Mouse (Mus musculus) G1E (cell line): ENCODE measurements around the gene Rsbn1.

ENCODE experiments used
- CTCF ChIP-seq: IDR thresholded peaks from 2 replicates; pipeline ENCODE4 v1.5.1; 2012; ENCODE audit warnings: low read depth, low read length, inconsistent platforms, mixed read lengths
- TAL1 ChIP-seq: conservative IDR thresholded peaks from 2 replicates; pipeline ENCODE4 v1.6.1; 2012; ENCODE audit warnings: low read depth, low read length, inconsistent platforms, mixed read lengths

GRCm38 (mm10) chr3:103893374-103893773 lies 20.5 kb upstream of the Rsbn1 start:
- TF ChIP-seq CTCF: no peak
- no peak for TF ChIP-seq TAL1
